Mouse (Mus musculus) gastrocnemius, postnatal 14 days (tissue): ENCODE results near the gene Gabrb1. TPM values are rescaled to one million over a fixed set of nuclear protein-coding genes. Genes with fewer than 3 reads are reported as not detected.

ENCODE experiments used
- DNase-seq: peaks from one replicate; pipeline ENCODE4 v3.0.0; 2021; ENCODE audit warnings: mixed read lengths
- intact Hi-C: fragments of 180-260 bp; cut with DNase I; formaldehyde crosslinking; loops from one replicate; pipeline ENCODE4 v1.15.1; 2025; ENCODE audit warnings: low total_unique reads
- total RNA-seq, 2 experiments: library from RNA; stranded (reverse); gene quantifications; 2 replicates each; pipeline ENCODE4 v1.2.3; 2021

Gene Gabrb1
- total RNA-seq, 2 experiments from 2014 or later: 0.02 TPM; not detected in 1

- no peak for DNase-seq
- intact Hi-C loops: no loop called here
These were observed 534.0 kb downstream of the Gabrb1 start for GRCm38 (mm10) chr5:72191932-72192331.

GRCm38 (mm10) chr5:72195442-72195841 is 537.5 kb downstream of the Gabrb1 start:
- intact Hi-C loops: no loop called here
- DNase-seq: no peak

Other genes starting within 250 kb of the Gabrb1 start
- not detected for gene Cox7b2, start 109.9 kb upstream of the Gabrb1 start, total RNA-seq
- under 1 TPM; 0.07 to 0.53 TPM for gene Gabra4, start 195 bp downstream of the Gabrb1 start, total RNA-seq